17 mouse cellular contexts compared by ENCODE assay signal in genomic region chr17:76545566-76545965, GRCm38 (mm10).
"Had no signal": no experiment of that assay in that cellular context is flagged by ENCODE, and none has a peak within 500 bp of the region (broad histone marks: within the 10 kb centered on the region; RNA-seq: fewer than 3 reads in every experiment).

No protein-coding gene starts in this region.

- H3K4me1 ChIP-seq: limb, embryonic 12.5 days; megakaryocyte, embryonic 14.5 days; neural tube, embryonic 13.5 days had no signal

- H3K9me3 ChIP-seq: limb, embryonic 12.5 days; neural tube, embryonic 13.5 days had no signal

- H3K27me3 ChIP-seq: limb, embryonic 12.5 days; megakaryocyte, embryonic 14.5 days; neural tube, embryonic 13.5 days had no signal

- H3K9ac ChIP-seq: limb, embryonic 12.5 days; liver, embryonic 14.5 days; neural tube, embryonic 13.5 days had no signal

- DNase-seq: kidney, adult 11 months; kidney, adult 9 months; kidney, postnatal 36 days; layer of hippocampus, adult 9-11 months; layer of hippocampus, postnatal 36 days; lung, adult 2 months; lung, postnatal 10 days; retina, postnatal 1 day; thymus, postnatal 4 days had no signal

- H3K36me3 ChIP-seq: limb, embryonic 12.5 days; neural tube, embryonic 13.5 days had no signal

- H3K4me3 ChIP-seq: limb, embryonic 12.5 days; megakaryocyte, embryonic 14.5 days; neural tube, embryonic 13.5 days had no signal

- H3K27ac ChIP-seq: kidney, postnatal 0 days; limb, embryonic 12.5 days; liver, embryonic 14.5 days; macrophage; neural tube, embryonic 13.5 days had no signal

- H3K4me2 ChIP-seq: limb, embryonic 12.5 days; midbrain, embryonic 11.5 days; neural tube, embryonic 13.5 days had no signal

- ATAC-seq: midbrain, embryonic 16.5 days had no signal
